Mouse (Mus musculus) layer of hippocampus, postnatal 36 days (tissue): ENCODE measurements around the gene Vasn. TPM values are rescaled to one million over a fixed set of nuclear protein-coding genes. Genes with fewer than 3 reads are reported as not detected.

Experiments used
- DNase-seq, 2 experiments: peaks; one replicate each; pipeline ENCODE4 v3.0.0; 2022
- total RNA-seq, 2 experiments: library from RNA; stranded (reverse); gene quantifications; 2 replicates each; pipeline ENCODE4 v1.2.3; 2021

Gene Vasn
- total RNA-seq: 1 to 10 TPM; 4.4 to 5.7 TPM

DNA sequence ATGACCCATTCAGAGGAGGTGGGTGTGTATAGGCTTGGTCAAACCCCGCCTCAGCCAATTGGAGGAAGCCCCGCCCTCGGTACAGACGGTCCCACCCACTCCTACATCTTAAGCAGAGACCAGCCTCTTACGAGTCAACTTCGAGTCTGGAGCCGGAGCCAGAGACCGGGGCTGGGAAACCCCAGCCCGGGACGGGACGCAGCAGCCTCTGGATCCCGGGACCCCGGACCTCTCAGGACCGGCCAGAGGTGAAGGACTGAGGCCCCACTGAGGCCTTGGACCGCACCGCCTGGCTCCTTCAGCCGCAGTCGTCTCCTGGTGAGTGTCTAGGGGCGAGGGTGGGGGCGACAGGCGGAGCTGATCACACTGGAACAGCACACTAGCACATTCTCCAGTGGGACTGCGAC lies at the start of gene Vasn, which contains the start of gene Dnaja3:
TSS of gene Vasn (plus strand) at position 111 of the 407 bp plus-strand sequence.
TSS of gene Dnaja3 (plus strand) at position 159 of the 407 bp plus-strand sequence.
- DNase-seq: peak; percentile 48 to 57

DNA sequence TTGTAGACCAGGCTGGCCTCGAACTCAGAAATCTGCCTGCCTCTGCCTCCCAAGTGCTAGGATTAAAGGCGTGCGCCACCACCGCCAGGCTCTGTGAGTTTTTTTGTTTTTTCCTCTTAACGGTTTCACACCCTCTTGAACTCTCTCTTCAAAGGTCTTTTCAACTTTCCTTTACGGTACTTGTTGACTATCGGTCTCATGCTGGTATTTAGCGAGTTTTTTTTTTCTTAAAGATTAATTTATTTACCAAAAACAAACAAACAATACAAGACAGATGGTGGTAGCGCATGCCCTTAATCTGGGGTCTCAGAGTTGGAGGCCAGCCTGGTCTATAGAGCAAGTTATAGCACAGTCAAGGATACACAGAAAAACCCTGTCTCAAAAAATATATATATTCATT lies 49.5 kb upstream of the Vasn start:
- DNase-seq: no peak

DNA sequence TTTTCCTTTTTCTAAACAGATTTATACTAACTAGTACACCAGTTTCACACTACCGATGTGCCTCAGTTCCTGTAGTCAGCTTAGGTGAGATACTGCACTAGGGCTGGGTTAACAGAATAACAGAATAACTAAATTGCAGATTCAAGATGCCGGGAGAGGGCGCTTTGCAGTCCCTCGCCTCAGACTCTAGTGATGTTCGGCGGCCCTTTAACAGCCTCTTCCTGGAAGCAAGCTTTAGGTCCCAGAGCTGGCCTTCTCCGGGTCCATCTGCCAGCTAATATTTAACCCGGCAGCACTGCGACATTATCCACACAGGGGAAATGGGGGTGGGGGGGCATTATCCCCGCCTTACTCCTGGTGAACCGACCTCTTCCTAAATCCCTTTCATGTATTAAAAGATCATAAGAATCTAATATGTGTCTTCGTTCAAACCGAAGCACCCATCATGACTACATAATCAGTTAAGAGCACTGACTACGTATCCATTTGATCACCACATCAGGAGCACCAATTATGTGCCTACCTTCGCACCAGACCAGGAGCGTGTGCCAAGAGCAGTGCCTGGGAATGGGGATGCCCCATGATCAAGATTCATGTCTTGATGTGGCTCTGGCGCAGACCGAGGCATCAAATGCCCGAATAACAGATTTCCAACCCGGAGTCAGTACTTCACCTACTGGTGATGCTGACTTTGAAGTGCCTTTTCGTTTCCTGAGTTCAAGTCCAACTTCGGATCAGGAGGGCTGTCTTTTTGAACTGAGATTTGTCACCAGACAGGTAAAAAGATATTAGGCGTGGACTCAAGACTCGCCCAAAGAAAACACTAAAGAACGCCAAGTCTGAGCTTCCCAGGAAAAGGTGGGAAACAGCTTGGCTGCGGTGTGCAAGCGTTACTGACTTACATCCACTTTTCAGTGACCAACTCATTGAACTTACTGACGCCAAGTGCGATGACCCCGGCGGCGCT lies 46.5 kb upstream of the Vasn start:
- DNase-seq: peak; percentile 41 to 50

GRCm38 (mm10) chr16:4593971-4594813 lies 45.5 kb upstream of the Vasn start, which contains the start of gene Glis2:
Gene Glis2, plus strand, starts transcription at chr16:4594713.
- peak in 1 of 2 experiments; percentile 42 for DNase-seq

- DNase-seq: peak in 1 of 2 experiments; percentile 32
Observed at GRCm38 (mm10) chr16:4594814-4595526, 44.8 kb upstream of the Vasn start.

DNA sequence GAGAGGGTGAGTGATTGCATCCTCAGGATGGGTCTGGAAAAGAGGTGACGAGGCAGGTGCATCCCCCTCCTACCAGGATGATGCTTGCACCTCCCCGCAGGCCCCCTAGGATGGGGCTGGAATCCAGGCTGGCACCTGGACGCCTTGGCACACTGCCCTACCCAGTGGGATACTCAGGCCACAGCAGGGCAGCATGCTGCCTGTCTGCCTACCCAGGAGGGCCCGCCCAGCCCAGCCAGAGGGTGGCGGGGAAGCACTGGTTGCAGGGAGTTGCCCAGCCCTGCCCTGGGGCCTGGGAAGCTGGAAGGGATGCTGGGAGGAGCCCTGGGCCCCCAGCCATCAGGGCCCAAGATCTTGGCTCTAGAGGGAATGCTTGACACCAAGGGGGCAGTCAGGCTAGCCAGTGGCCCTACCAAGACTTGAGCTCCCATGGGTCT lies 44.2 kb upstream of the Vasn start:
- DNase-seq: peak in 1 of 2 experiments; percentile 35

DNA sequence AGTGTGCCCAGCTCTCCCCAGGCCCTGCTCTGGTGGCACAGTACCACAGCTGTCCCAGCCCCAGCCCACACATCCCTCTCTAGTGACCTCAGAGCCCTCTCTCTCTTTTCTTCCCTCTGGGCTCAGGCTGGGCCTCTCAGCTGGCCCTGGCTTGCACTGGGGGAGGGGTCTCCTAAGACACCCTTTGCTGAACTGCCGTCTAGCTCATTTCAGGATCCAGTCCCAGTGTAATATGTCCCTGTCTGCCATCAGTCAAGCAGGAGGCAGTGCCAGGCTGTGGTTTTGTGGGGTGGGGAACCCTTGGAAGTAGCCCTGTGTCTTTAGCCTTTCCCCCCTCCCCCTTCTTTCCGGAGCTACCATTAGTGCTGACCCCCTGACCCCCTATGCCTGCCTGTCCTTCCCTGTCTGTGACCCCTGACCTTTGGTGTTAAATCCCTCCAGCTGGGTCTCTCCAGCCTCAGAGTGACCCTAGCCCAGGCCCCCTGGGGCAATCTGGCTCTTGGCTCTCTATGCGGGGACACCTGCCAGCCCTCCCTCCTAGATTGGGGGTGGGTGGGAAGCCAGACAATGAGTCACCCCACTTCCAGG lies 43.5 kb upstream of the Vasn start:
- DNase-seq: no peak

DNA sequence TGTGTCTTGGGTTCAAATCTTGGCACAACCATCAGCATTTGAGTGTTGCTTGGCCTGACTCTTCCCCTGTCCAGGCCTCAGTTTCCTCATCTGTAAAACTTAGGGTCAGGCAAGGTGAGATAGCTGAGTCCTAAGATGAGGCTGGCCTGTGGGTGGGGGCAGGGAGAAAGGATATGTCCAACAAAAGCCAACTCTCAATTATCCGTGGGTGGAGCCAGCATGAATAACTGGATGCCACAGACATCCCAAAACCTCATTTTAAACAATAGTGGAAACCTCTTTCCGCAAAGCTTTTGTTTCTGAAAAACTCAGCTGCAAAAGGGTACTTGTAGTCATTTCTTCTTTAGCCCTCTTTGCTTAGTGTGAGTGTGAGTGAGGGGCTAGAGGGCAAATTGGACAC lies 42.9 kb upstream of the Vasn start:
- DNase-seq: no peak

- DNase-seq: no peak
Observed at GRCm38 (mm10) chr16:4597296-4597695, 42.4 kb upstream of the Vasn start.

DNA sequence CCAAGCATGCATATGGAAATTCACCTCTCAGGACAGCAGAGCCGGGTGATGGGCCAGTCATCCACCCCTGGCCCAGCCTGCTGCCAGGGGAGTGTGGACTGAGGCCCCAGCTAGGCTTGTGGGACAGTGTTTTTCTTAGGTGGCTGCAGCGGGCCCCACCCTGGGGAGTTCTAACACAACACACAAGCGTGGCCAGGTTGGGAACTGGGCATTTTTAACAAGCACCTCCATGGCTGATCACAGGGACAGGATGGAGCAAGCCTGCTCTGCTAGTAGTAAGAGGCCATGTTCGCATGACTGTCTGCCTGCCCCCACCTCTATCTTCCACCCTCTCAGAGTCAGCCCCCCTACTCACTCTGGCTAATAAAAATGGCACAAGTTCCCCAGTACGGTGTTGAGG lies 41.7 kb upstream of the Vasn start:
- no peak for DNase-seq

DNA sequence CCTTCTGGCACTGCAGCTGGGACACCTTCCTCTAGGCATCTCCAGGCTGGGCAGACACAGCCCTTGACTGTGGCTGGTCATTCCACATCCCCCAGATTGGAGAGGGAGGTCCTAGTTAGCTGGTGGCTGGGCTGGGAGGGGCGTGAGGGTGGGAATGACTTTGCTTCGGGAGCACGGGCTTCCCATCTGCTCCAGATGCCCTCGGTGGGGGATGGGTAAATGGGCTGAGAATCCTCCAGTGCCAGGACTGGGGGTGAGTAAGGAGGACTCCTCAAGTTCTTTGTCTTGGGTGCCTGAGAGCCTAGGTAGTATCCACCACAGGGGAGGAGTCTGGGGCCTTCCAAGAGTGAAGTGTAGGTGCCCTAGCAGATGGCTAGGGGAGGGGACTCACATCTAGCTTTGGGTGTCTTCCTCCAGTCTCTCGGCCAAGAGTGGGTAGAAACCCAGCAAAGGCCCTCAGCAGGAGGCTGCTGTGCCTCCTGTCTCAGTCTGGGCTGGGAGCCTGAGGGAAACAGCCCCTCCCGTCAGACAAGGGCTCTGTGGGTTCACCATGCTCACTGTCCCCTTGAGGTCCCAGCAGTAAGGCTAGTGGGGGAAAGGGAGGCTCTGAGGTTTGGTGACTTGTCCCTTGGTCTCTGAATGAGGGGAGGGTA lies 40.7 kb upstream of the Vasn start:
- DNase-seq: no peak

DNA sequence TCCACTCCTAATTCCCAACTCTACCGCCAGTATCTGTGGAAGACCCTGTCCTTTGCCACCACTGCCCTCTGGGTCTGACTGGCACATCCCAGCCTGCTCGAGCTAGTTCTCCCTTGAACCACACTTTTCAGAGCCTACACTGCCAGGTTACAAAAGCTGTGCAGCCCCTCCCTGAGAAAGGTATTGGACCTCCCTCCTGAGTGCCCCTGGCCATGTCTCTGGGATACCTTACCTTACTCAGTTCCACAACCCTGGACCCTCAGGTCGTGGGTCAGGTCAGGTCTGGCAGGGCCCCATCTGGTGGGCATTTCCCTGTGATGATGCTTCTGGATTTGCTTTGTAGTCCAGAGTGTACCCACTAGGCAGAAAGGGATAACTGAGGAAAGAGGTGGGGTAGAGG lies 40.1 kb upstream of the Vasn start:
- DNase-seq: no peak

DNA sequence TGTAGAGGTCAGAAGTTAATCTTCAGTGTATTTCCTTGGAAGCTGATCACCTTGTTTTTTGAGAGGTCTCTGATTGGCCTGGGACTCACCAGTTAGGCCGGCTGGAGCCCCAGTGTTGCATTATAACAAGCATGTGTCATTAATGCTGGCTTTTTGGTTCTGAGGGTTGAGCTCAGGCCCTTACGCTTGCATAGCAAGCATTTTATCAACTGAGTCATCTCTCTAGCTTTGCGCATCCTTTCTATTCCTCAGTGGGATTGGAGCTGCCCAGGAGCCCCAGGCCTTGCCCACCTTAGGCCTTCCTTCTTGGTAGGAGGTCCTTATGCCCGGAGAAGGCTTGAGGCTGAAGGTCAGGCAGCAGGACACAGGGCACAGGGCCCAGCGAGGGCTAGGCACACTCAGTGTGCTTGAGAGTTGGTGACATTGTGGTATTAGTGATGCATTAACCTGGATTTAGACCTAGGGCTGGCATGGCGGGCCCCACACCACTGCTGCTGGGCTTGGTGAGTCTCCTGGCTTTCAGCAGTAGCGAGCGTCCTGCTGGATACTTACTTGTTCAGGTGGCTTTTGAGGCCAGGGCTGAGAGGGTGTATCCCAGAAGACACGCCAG lies 38.9 kb upstream of the Vasn start:
- DNase-seq: no peak

DNA sequence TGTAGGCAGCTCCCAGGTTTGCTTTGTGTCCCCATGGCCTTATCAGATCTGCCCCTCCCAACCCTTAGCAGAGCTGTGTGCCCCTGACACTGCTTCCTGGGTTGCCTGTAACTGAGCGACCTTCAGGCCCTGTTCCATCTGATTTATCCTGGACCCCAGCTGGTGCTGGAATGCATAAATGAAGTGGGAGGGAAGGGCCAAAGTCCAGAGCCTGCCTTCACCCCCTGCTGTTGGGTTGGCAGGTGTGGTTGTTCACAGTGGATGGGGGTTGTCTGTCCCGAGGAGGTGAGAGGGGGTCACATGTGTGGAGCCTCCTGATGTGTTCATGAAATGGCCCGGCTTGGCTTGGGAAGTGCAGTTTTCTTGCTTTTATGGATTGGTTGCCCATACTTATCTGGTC lies 37.6 kb upstream of the Vasn start:
- no peak for DNase-seq

DNA sequence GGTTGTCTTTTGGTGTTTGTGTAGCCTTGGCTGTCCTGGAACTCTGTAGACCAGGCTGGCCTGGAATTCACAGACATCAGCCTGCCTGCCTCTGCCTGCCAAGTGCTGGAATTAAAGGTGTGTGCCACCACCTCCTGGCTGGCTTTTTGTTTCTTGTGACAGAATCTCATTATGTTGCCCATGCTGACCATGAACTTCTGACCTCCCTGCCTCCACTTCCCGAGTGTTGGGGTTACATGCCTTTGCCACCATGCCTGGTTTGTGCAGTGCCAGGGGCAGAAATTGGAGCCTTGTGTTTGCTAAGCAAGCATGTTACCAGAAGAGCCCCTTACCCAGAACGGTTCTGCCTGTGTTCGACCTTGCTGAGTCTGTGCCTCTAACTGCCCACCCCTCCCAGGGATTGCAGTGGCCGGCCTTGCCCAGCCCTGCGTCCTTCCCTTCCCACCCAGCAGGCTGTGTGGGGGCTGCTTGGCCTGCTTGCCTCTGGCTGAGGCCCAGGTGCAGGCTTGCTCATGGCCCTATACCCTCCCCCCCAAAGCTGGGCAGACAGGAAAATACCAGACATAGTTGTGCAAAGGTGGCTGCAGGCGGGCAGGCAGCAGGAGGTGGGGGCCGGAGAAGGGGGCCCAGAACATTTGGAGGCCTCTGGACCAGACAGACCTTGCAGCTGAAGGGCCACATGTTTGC lies 36.8 kb upstream of the Vasn start:
- no peak for DNase-seq

GRCm38 (mm10) chr16:4603453-4603837 lies 36.3 kb upstream of the Vasn start:
- DNase-seq: no peak

GRCm38 (mm10) chr16:4604293-4604837 lies 35.4 kb upstream of the Vasn start:
- DNase-seq: no peak

GRCm38 (mm10) chr16:4605514-4606131 lies 34.1 kb upstream of the Vasn start:
- no peak for DNase-seq

DNA sequence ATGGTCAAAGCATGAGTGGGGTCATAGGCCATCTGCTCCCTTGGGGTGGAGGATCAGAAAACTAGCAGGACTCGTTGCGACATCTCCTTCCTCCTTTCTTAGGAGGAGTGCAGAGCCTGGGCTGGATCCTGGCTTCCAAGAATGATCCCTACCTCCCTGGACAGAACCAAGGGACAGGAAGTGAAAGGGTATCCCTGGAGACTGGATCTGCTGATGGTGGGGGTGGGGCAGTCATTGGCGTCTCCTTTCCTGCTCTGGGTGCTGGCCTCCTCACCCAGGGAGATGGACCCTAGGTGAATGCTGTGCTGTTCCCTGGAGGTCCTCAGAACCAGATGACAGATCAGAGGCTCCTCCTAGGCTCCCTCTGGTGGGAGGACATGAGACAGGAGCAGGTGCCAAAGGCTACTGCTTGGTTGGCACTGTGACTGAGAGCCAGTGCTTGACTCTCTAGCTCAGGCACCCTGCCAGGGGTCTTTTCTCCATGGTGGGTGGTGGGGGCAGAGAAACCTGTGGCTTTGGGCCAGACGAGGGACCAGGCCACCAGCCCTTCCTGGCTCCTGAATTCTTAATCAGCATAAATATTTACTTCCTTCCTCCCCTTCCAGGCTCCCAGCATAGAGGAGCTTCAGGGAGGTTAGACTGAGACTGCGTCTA lies 33.2 kb upstream of the Vasn start:
- DNase-seq: no peak
